Mouse (Mus musculus) kidney, postnatal 0 days (tissue): ENCODE measurements at regions not wholly inside any gene's neighbourhood (a gene's known extent, or its start where the extent isn't known, plus 50 kb on each side); places are given as distances from the start of the nearest gene placed in this dataset.
A peak's percentile ranks its signal among the peaks of the same experiment; 100 is the strongest.

Source experiments
- ATAC-seq: fragments of 200-750 bp; cut with Nextera tagmentation; replicated peaks from 2 replicates; pipeline ENCODE4 v1.8.0; 2017; ENCODE audit warnings: low read depth, moderate number of reproducible peaks, moderate TSS enrichment, moderate library complexity; ENCODE audit not compliant: low FRiP score
- DNase-seq: peaks from one replicate; pipeline ENCODE4 v3.0.0-alpha.2; 2016; ENCODE audit warnings: low spot score
- H3K27ac ChIP-seq: fragments of 300-500 bp; sonication (generic); 2 replicates; pipeline ENCODE4 v1.5.1; 2014; ENCODE audit warnings: mild to moderate bottlenecking
- H3K27me3 ChIP-seq: fragments of 300-500 bp; sonication (generic); 2 replicates; pipeline ENCODE4 v1.6.1; 2014; ENCODE audit warnings: low read length, mixed read lengths; ENCODE audit not compliant: insufficient read depth
- H3K36me3 ChIP-seq: fragments of 300-500 bp; sonication (generic); 2 replicates; pipeline ENCODE4 v1.6.1; 2014; ENCODE audit warnings: low read length, mixed read lengths; ENCODE audit not compliant: insufficient read depth
- H3K4me1 ChIP-seq: fragments of 300-500 bp; sonication (generic); replicated peaks from 2 replicates; pipeline ENCODE4 v1.6.1; 2014; ENCODE audit warnings: antibody characterized with exemption, low read length, mixed read lengths; ENCODE audit not compliant: insufficient read depth
- H3K4me2 ChIP-seq: fragments of 300-500 bp; sonication (generic); 2 replicates; pipeline ENCODE4 v1.6.1; 2014; ENCODE audit warnings: mild to moderate bottlenecking, low read length, moderate library complexity, mixed read lengths
- H3K4me3 ChIP-seq: fragments of 300-500 bp; sonication (generic); replicated peaks from 2 replicates; pipeline ENCODE4 v1.5.1; 2014; ENCODE audit warnings: low read depth, low read length
- H3K9ac ChIP-seq: fragments of 300-500 bp; sonication (generic); 2 replicates; pipeline ENCODE4 v1.6.1; 2014; ENCODE audit warnings: low read depth, low read length
- H3K9me3 ChIP-seq: fragments of 300-500 bp; sonication (generic); replicated peaks from 2 replicates; pipeline ENCODE4 v1.6.1; 2016; ENCODE audit warnings: low read length, inconsistent platforms, mixed read lengths
- CTCF ChIP-seq: IDR thresholded peaks from 2 replicates; pipeline ENCODE4 v1.5.1; 2016; ENCODE audit warnings: antibody characterized with exemption, low read depth, mild to moderate bottlenecking, moderate library complexity
- WGBS: fragments of 180-500 bp; shearing (Covaris S2); extraction: QIAGEN DNeasy Blood & Tissue Kit; methylation state at CpG from one replicate; pipeline ENCODE4 v1.1.7; 2014; 5-methylcytosine and 5-hydroxymethylcytosine counted together

GRCm38 (mm10) chr2:133020173-133020837 lies 74.6 kb upstream of the Fermt1 start:
- H3K9ac ChIP-seq = no peak overlapping the region
- H3K36me3 ChIP-seq = no peaks in the 10 kb centered on the region
- ATAC-seq (peak; percentile 43; the same call in 1 of the 2 replicates), DNase-seq (peak; percentile 86)
- no peaks in the 10 kb centered on the region for H3K9me3 ChIP-seq
- H3K27ac ChIP-seq = no peak overlapping the region
- H3K4me1 ChIP-seq = no peaks in the 10 kb centered on the region
- no peak overlapping the region for H3K4me3 ChIP-seq
- WGBS = 19% methylated on average over 11 of the region's 11 CpGs
- H3K27me3 ChIP-seq = no peaks in the 10 kb centered on the region
- no peak overlapping the region for H3K4me2 ChIP-seq
- peak; percentile 88 for TF ChIP-seq CTCF

DNA sequence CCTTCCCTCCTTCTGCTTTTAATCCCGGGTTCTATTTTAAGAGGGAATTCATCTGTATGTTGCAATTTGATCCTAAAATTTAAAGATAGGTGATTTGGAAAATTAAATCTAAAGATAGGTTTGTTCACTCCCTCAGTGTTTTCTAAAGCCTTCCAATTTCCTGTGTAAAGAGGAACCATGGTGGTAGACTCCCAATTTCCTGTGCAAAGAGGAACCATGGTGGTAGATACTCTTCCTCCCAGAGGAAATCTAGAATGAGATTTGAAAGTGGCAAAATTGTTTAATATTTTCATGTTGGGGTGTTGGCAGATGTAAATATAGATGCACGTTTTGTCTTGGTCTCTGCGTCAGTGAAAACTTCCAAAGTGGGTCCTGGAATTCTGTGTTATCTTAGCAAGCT lies 75.5 kb upstream of the Fermt1 start:
- no peaks in the 10 kb centered on the region for H3K9me3 ChIP-seq
- no peak for ATAC-seq
- no peak for DNase-seq
- no peaks in the 10 kb centered on the region for H3K4me1 ChIP-seq
- H3K27me3 ChIP-seq = no peaks in the 10 kb centered on the region
- no peak overlapping the region for H3K9ac ChIP-seq
- no peak overlapping the region for H3K4me3 ChIP-seq
- 88% methylated on average over 3 of the region's 3 CpGs for WGBS
- no peak for TF ChIP-seq CTCF
- H3K27ac ChIP-seq = no peak overlapping the region
- H3K36me3 ChIP-seq = no peaks in the 10 kb centered on the region
- no peak overlapping the region for H3K4me2 ChIP-seq

- DNase-seq = no peak
- ATAC-seq = no peak
- Histone ChIP-seq H3K4me3 (no peak overlapping the region), H3K9ac (no peak overlapping the region), H3K27me3 (no peaks in the 10 kb centered on the region), H3K9me3 (no peaks in the 10 kb centered on the region), H3K36me3 (no peaks in the 10 kb centered on the region), H3K4me1 (no peaks in the 10 kb centered on the region), H3K27ac (no peak overlapping the region), H3K4me2 (no peak overlapping the region)
- 87% methylated on average over 2 of the region's 2 CpGs for WGBS
- TF ChIP-seq CTCF = no peak
Observed at GRCm38 (mm10) chr2:133027038-133027437, 81.3 kb upstream of the Fermt1 start.

DNA sequence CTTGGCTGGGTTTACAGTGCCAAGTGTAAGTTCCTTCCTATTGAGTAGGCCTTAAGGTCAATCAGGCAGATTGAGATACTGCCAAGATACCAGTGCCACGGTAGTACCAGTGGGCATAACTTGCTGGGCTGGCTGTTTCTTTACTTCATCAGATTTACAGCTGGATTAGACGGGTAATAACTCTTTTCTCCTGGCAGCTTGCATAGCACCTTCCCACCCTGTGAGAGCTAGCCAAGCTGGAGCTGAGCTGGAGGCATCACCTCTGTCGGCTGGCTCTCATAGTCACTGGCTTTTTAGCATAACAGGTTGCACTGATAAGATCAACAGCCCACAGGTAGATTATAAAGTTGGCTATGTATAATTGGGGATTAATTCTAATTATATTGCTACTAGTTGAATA lies 89.7 kb upstream of the Fermt1 start:
- DNase-seq (no peak), ATAC-seq (no peak)
- H3K4me2 ChIP-seq = no peak overlapping the region
- no peak overlapping the region for H3K4me3 ChIP-seq
- 57% methylated on average over 3 of the region's 3 CpGs for WGBS
- no peak overlapping the region for H3K9ac ChIP-seq
- no peaks in the 10 kb centered on the region for H3K27me3 ChIP-seq
- no peaks in the 10 kb centered on the region for H3K36me3 ChIP-seq
- no peaks in the 10 kb centered on the region for H3K9me3 ChIP-seq
- TF ChIP-seq CTCF = no peak
- no peaks in the 10 kb centered on the region for H3K4me1 ChIP-seq
- no peak overlapping the region for H3K27ac ChIP-seq

DNA sequence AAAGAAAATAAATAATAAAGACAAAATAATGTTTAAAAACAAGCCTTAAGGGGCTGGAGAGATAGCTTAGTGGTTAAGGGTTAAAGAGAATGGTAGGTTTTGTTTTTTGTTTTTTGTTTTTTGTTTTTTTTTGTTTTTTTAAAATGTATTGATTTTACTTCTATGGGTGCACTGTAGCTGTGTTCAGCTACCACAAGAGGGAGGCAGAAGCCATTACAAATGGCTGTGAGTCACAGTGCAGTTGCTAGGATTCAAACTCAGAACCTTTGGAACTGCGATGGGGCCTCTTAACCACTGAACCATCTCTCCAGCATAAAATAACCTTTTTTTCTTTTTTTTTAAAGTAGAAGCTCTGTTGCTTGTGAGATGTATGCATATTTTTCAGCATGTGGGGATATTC lies 95.0 kb upstream of the Fermt1 start:
- H3K27me3 ChIP-seq = no peaks in the 10 kb centered on the region
- H3K36me3 ChIP-seq = no peaks in the 10 kb centered on the region
- no peak overlapping the region for H3K4me2 ChIP-seq
- no peak overlapping the region for H3K27ac ChIP-seq
- DNase-seq (no peak), ATAC-seq (no peak)
- H3K4me1 ChIP-seq = no peaks in the 10 kb centered on the region
- WGBS = 94% methylated on average over 1 of the region's 1 CpGs
- no peak overlapping the region for H3K4me3 ChIP-seq
- no peak overlapping the region for H3K9ac ChIP-seq
- peak; percentile 22; the same call in 1 of the 2 replicates for TF ChIP-seq CTCF
- H3K9me3 ChIP-seq = no peaks in the 10 kb centered on the region

DNA sequence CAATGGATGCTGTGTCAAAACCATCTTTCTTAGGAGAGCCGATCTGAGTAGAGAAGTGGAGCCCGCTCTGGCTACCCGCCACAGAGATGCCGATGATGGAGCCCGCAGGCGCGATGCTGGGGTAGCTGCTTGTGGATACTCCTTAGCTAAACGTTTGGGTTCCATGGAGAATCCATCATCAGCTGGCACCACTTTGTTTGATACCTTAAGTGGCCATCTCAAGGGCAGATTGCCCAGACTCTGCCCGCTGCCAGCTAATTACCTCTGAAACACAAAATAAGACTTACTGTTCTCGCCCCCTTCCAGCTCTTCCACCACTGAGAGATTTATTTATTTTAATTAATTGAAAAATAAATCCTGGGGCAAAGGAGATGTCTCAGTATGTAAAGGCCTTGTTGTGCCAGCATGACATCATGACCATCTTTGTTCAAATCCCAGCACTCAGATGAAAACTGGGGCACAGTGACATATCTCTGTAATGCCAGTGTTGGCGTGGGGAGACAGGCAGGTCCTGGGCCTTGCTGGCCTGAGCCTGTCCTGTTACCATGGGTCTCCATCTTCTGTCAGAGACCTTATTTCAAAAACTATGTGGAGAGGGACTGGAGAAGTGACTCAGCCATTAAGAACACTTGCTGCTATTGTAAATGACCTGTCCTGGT lies 132.1 kb upstream of the Fermt1 start:
- H3K36me3 ChIP-seq = no peaks in the 10 kb centered on the region
- no peak overlapping the region for H3K4me3 ChIP-seq
- TF ChIP-seq CTCF = no peak
- H3K27me3 ChIP-seq = no peaks in the 10 kb centered on the region
- no peak for DNase-seq
- H3K27ac ChIP-seq = no peak overlapping the region
- H3K9me3 ChIP-seq = no peaks in the 10 kb centered on the region
- WGBS = 83% methylated on average over 11 of the region's 11 CpGs
- no peak overlapping the region for H3K9ac ChIP-seq
- no peak overlapping the region for H3K4me2 ChIP-seq
- no peak for ATAC-seq
- H3K4me1 ChIP-seq = no peaks in the 10 kb centered on the region

DNA sequence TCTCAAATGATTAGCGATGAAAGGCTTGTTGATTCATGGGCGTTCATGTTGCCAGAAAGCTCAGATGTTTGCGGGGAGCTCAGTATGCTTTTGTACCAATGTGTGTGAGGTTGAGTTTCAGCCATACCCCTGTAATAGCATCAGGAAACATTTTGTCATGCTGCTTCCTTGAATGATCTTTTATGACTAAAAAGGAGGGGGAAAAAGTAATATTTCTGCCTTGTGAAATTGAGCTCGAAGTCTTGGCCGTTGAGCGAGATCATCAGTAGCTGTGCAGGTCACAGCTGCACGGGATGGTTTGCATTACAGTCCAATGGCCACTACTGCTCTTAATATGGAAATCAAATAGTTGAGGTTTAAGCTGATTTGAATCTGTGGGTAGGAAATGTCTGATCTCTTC lies 145.3 kb upstream of the Fermt1 start:
- DNase-seq (peak; percentile 4), ATAC-seq (no peak)
- Histone ChIP-seq H3K4me1 (no peaks in the 10 kb centered on the region), H3K4me3 (no peak overlapping the region), H3K36me3 (no peaks in the 10 kb centered on the region), H3K9ac (no peak overlapping the region), H3K4me2 (no peak overlapping the region), H3K27me3 (no peaks in the 10 kb centered on the region), H3K9me3 (no peaks in the 10 kb centered on the region), H3K27ac (no peak overlapping the region)
- no peak for TF ChIP-seq CTCF
- WGBS = 28% methylated on average over 7 of the region's 7 CpGs
